Mouse (Mus musculus) heart, adult 18-20 months (tissue): Measurements from ENCODE around the gene Gucd1. TPM values are rescaled to one million over a fixed set of nuclear protein-coding genes. Genes with fewer than 3 reads are reported as not detected.
A peak's percentile ranks its signal among the peaks of the same experiment; 100 is the strongest.
"Not testable (repeated sequence)": the region's sequence is repeated elsewhere in the genome, so short reads cannot be mapped to it uniquely, and the experiment has no call there.

Experiments used
- DNase-seq, 2 experiments: peaks; one replicate each; pipeline ENCODE4 v3.0.0; 2021 to 2022; ENCODE audit warnings: mixed read lengths in 1 of 2
- total RNA-seq, 2 experiments: library from RNA; stranded (reverse); gene quantifications; 2 replicates each; pipeline ENCODE4 v1.2.3; 2021

Gene Gucd1
- total RNA-seq, 2 experiments from 2014 or later = 33.0 to 36.8 TPM

DNA sequence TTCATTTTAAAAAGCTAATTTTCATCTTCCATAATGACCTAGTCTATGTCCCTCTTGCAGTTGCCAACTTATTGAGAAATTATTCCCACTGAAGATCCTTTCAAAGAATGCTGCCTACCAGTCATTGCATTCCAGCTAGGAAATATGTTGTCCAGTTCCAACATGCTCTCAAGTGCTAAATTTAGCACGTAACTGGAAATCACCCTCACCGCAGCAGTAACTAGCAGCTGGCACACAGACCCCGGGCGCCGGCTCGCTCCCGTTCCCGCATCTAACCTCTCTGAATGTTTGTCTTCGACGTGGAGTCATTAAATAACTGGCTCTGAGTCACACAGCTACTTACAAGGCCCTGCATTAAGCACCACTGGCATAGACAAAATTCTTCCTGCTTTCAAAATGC lies 139.1 kb downstream of the Gucd1 start:
- peak; percentile 45 to 46 for DNase-seq

GRCm38 (mm10) chr10:75373655-75374351 lies 144.0 kb downstream of the Gucd1 start:
- DNase-seq = peak; percentile 68 to 85

GRCm38 (mm10) chr10:75365231-75365633 lies 152.5 kb downstream of the Gucd1 start:
- no peak for DNase-seq

DNA sequence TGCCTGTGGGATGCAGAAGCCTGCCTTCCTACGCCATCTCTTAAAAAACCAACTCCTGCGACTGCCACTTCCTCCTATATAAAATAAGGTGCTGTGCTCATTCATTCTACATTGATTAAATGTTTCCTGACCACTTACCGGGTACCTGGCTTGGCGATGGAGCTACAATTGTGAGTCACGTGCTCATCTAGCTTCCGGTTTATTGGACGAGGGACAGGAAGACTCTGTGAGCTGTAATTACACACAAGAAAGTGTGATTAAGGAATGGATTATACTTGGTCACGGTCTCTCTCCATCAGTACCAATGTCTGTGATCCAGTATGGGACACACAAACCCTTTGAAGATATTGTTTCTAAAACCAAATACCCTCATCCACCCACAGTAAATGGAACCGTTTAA lies 153.0 kb downstream of the Gucd1 start:
- no peak for DNase-seq

DNA sequence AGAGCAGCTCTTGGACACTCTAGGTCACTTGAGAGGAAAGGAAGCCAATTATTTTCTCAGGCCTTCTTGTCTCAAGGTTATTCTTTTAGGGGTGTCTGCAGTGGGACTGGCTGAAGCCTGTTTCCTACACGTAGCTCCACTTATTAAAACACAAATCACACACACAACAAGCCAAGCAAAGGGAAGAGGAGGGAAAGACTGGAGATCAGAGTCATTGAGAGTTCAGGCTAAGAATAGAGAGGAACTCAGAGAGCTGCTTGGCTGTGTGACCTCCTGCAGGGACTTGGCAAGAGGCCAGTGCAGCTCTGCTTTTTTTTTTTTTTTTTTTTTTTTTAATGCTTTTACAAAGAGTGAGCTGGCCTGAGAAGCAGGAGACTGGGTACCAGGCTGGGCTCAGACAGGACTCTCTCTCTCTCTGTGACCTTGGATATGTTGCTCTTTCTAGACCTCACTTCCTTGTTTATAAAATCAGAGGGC lies 153.5 kb downstream of the Gucd1 start:
- peak; percentile 53 to 66 for DNase-seq

- no peak for DNase-seq
Measured at GRCm38 (mm10) chr10:75355341-75355740, 162.4 kb downstream of the Gucd1 start.

GRCm38 (mm10) chr10:75353838-75354241 lies 163.9 kb downstream of the Gucd1 start:
- not testable (repeated sequence) for DNase-seq

- no peak for DNase-seq
Measured at GRCm38 (mm10) chr10:75352541-75352940, 165.2 kb downstream of the Gucd1 start.

DNA sequence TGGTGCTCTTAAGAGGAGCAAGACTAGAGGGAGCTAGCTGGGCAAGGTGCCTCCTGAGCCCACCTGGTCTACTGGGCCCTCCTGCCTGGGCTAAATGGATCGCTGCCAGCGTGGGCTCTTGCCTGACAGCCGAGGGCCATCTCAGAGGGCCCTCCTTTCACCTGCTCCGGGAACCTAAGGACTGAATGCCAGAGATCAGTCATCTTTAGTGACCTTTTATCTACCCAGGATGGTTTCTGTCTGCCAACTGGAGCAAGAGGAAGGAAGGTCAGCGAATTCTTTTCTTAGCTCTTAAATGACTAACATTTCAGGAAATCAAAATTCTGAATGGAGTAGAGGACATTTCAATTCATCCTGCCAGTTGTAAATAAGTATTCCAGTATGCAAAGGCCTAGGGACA lies 167.2 kb downstream of the Gucd1 start:
- DNase-seq = no peak

- DNase-seq = peak; percentile 56 to 61
Measured at GRCm38 (mm10) chr10:75345265-75345664, 172.5 kb downstream of the Gucd1 start.

- not testable (repeated sequence) for DNase-seq
Measured at GRCm38 (mm10) chr10:75344563-75344962, 173.2 kb downstream of the Gucd1 start.

DNA sequence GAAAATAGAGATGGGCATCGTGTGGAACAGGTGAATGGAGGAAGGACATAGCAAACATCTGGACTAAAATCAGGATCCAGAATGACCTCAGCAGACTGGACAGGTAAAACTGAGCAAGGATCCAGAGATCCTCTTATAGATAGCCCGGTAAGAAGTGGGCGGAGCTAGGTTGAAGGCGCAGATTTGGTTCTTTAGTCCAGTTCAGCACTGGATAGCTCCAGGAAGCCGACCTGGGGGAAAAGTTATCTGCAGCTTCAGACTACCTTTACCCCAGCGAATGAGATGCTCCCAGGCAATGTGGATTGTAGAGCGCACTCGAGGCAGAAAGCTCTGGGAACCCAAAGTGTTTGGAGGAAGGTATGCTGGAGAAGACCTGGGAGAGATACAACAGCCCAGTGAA lies 175.8 kb downstream of the Gucd1 start:
- no peak for DNase-seq

GRCm38 (mm10) chr10:75339377-75339776 lies 178.4 kb downstream of the Gucd1 start:
- DNase-seq = no peak

DNA sequence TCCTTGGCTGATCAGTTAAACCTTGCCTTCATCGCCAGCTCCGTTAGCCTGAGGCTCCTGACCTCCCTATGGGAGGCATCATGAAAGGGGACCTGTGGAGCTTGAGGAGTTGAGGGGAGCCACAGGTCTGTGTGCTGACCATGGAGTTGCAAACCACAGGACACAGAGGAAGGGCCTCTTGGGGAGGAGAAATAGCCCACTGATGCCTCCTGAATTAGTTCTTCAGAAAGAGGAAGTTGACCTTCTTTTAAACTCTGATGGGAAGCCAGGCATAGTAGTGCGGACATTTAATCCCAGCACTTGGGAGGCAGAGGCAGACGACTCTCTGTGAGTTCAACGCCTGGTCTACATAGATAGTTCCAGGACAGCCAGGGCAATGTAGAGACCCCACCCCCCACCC lies 178.9 kb downstream of the Gucd1 start:
- no peak for DNase-seq

DNA sequence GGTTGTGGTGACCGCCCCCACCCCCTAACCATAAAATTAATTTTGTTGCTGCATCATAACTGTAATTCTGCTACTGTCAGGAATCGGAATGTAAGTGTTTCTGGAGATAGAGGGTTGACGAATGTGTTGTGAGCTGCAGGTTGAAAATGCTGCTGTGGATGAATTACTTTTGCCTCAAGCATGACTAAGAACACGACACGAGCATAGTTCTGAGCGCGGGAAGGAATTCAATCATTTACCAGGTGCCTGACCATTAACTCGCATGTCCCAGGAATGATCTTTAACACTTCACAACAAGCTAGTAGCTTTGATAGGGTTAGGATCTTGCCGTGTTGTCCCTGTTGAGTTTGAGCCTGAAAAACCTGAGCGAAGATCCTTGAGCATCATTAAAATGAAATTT lies 180.5 kb downstream of the Gucd1 start:
- DNase-seq = no peak

- DNase-seq = peak; percentile 50 to 81
Measured at GRCm38 (mm10) chr10:75335075-75335474, 182.7 kb downstream of the Gucd1 start.

DNA sequence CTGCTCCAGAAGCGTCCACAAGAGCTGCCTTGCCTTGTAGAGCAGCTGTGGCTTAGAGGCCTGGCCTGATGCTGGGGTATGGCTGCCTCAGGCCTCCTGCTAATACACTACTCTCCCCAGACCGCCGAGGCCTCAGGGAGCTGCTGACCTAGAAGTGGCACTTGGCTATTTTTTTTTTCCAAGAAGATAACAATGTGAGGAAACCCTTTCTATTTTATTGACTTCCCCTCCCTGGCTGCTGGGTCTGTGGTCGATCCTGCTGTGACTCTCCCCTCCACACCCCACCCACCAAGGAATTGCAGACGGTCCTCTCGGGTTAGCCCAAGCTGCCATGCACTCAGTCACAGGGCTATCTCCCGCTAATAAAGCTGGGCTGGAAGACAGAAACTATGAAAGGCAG lies 183.6 kb downstream of the Gucd1 start:
- no peak for DNase-seq

- DNase-seq = no peak
Measured at GRCm38 (mm10) chr10:75333176-75333776, 184.5 kb downstream of the Gucd1 start.

- no peak for DNase-seq
Measured at GRCm38 (mm10) chr10:75332268-75332667, 185.5 kb downstream of the Gucd1 start.

DNA sequence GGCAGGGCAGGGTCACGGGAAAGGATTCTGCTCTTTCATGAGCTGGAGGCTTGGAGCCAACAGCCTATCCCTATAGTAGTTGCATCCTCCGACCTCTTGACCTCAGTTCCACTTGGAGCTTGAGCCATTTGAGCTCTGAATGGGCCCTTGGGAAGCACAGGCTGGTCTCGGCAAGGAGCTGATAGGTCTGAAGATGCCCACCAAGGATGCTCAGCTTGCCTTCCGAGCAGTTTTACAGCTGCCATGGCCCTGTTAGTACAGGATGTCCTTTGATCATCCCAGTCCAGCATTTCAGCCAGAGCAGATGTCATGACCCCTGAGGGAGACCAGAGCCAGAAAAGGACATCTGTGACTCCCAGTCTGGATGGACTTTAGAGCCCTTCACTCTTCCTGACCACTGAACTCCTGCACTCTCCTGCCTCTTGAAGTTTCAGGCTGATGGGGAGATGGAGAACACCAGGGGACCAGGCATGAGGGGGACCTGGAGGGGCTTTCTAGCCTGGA lies 189.5 kb downstream of the Gucd1 start:
- peak in 1 of 2 experiments; percentile 50 for DNase-seq

GRCm38 (mm10) chr10:75327081-75327480 lies 190.7 kb downstream of the Gucd1 start:
- DNase-seq = no peak

DNA sequence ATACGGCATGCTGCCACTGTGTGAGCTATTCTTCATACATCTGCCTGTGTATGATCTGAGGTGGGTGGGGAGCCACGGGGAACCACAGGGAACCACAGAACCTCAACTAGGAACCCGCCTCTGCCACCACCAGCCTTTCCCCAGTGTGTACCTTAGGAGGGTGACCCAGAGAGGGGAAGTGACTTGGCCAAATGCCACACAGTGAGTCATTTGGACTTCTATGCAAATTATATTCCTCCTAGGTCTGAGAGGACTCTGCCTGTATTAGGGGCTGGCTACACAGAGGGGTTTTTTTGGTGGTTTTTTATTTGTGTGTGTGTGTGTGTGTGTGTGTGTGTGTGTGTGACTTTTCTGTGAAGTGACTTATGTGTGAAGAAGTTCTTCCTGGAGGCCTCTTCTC lies 191.2 kb downstream of the Gucd1 start:
- peak; percentile 61 to 78 for DNase-seq

- no peak for DNase-seq
Measured at GRCm38 (mm10) chr10:75325821-75326220, 192.0 kb downstream of the Gucd1 start.

DNA sequence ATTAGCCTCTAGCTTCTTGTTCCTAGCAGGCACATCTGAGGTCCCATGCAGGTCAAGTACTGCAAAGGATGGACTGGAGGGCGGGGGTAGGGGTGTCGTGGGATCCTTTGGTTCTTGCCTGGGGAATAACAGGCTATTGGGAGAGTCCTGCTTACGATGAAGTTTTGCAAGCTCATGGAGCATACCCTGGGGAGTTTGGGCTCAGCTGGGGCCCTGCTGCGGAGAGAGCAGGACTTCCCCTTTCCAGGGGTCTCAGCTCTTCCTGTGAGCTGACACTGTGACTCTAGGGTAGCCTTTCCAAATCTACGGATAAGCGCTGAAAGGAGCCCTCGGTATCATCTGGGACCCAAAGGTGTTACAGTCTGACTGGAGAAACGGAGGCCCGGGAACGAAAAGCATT lies 193.4 kb downstream of the Gucd1 start:
- no peak for DNase-seq
